Mouse (Mus musculus): ENCODE data around the gene Adk.

- TF ChIP-seq TBP (conservative IDR thresholded peaks at IDR 0.05; ENCODE audit: low read depth, low read length): no peak
- no peak for TF ChIP-seq MAX (IDR thresholded peaks at IDR 0.05; ENCODE audit: low read length)
- no peak for TF ChIP-seq MAZ (IDR thresholded peaks at IDR 0.05; ENCODE audit: low read depth, low read length)
- no peak for TF ChIP-seq USF2 (conservative IDR thresholded peaks at IDR 0.05; ENCODE audit: low read depth, low read length)
- TF ChIP-seq ZC3H11A (IDR thresholded peaks at IDR 0.05; ENCODE audit: low read depth, low read length): no peak
- no peak for TF ChIP-seq CTCF (conservative IDR thresholded peaks at IDR 0.05 in 1 of 2, IDR thresholded peaks at IDR 0.05 in 1 of 2; ENCODE audit: low read depth in 2 of 2, low read length in 2 of 2)
- TF ChIP-seq EP300 (IDR thresholded peaks at IDR 0.05; ENCODE audit: low read length): no peak
These were observed 22.3 kb downstream of the Adk start for GRCm38 (mm10) chr14:21074398-21075320.

Data from CH12.LX (cell line).